Mouse (Mus musculus) liver, embryonic 16.5 days (tissue): ENCODE results near the gene Rtf1. TPM values are rescaled to one million over a fixed set of nuclear protein-coding genes. Genes with fewer than 3 reads are reported as not detected.
"Not testable (repeated sequence)": the region's sequence is repeated elsewhere in the genome, so short reads cannot be mapped to it uniquely, and the experiment has no call there.

ENCODE experiments used
- ATAC-seq: fragments of 200-750 bp; cut with Nextera tagmentation; 2 replicates; pipeline ENCODE4 v1.8.0; 2017; ENCODE audit warnings: low read depth, mild to moderate bottlenecking, moderate number of reproducible peaks, moderate library complexity
- H3K27ac ChIP-seq: fragments of 300-500 bp; sonication (generic); 2 replicates; pipeline ENCODE4 v1.5.1; 2014; ENCODE audit warnings: mild to moderate bottlenecking, low read length
- H3K27me3 ChIP-seq: fragments of 300-500 bp; sonication (generic); 2 replicates; pipeline ENCODE4 v1.6.1; 2014; ENCODE audit warnings: low read depth, low read length, mixed read lengths; ENCODE audit not compliant: control insufficient read depth, insufficient read depth
- H3K36me3 ChIP-seq: fragments of 300-500 bp; sonication (generic); 2 replicates; pipeline ENCODE4 v1.6.1; 2014; ENCODE audit warnings: mild to moderate bottlenecking; ENCODE audit not compliant: control insufficient read depth, insufficient read depth
- H3K4me1 ChIP-seq: fragments of 300-500 bp; sonication (generic); 2 replicates; pipeline ENCODE4 v1.6.1; 2014; ENCODE audit warnings: low read depth, low read length, mixed read lengths; ENCODE audit not compliant: control insufficient read depth
- H3K4me2 ChIP-seq: fragments of 300-500 bp; sonication (generic); 2 replicates; pipeline ENCODE4 v1.6.1; 2014; ENCODE audit warnings: low read depth, low read length, mixed read lengths
- H3K4me3 ChIP-seq: fragments of 300-500 bp; sonication (generic); 2 replicates; pipeline ENCODE4 v1.5.1; 2014; ENCODE audit warnings: low read depth, mild to moderate bottlenecking, low read length
- H3K9ac ChIP-seq: fragments of 300-500 bp; sonication (generic); 2 replicates; pipeline ENCODE4 v1.6.1; 2014; ENCODE audit warnings: low read depth, low read length
- H3K9me3 ChIP-seq: fragments of 300-500 bp; sonication (generic); replicated peaks from 2 replicates; pipeline ENCODE4 v1.6.1; 2016; ENCODE audit warnings: low read length; ENCODE audit not compliant: control insufficient read depth
- WGBS: fragments of 180-500 bp; shearing (Covaris S2); extraction: QIAGEN DNeasy Blood & Tissue Kit; methylation state at CpG from one replicate; pipeline ENCODE4 v1.1.7; 2014; ENCODE audit not compliant: insufficient replicate concordance; 5-methylcytosine and 5-hydroxymethylcytosine counted together
- polyA plus RNA-seq: library from polyadenylated mRNA; unstranded; fragments of >200 nt; fragmentation: Nextera tagmentation; extraction: Ambion mirVana; gene quantifications from 2 replicates; pipeline ENCODE4 v1.2.1, GENCODE M21; 2015

Rtf1 gene
- 10.6 and 13.2 TPM in 2 replicates for polyA plus RNA-seq

GRCm38 (mm10) chr2:119674525-119675214, at the start of gene Rtf1:
Gene Rtf1, plus strand, starts transcription at chr2:119675068.
- no peaks in the 10 kb centered on the region for H3K9me3 ChIP-seq
- peak within 1 kb of the TSS; percentile 94 for H3K9ac ChIP-seq
- peak within 1 kb of the TSS; percentile 97 for H3K4me3 ChIP-seq
- H3K4me1 ChIP-seq, result peaks cover 4% of the 10 kb centered on the region; the same call in 1 of the 2 replicates
- H3K4me2 ChIP-seq, result peak within 1 kb of the TSS; percentile 76
- under 1% methylated on average over 51 of the region's 58 CpGs for WGBS
- no peaks in the 10 kb centered on the region for H3K36me3 ChIP-seq
- peak within 1 kb of the TSS; percentile 86 for H3K27ac ChIP-seq
- peak; percentile 93 for ATAC-seq
- H3K27me3 ChIP-seq, result no peaks in the 10 kb centered on the region; the same call in 1 of the 2 replicates

- no peaks in the 10 kb centered on the region for H3K4me1 ChIP-seq
- no peaks in the 10 kb centered on the region for H3K27me3 ChIP-seq
- no peak overlapping the region for H3K4me2 ChIP-seq
- H3K27ac ChIP-seq, result no peak overlapping the region
- peaks cover 92% of the 10 kb centered on the region for H3K36me3 ChIP-seq
- H3K9ac ChIP-seq, result no peak overlapping the region
- no peak for ATAC-seq
- no peak overlapping the region for H3K4me3 ChIP-seq
- 86% methylated on average over 1 of the region's 1 CpGs for whole genome bisulfite sequencing
- no peaks in the 10 kb centered on the region for H3K9me3 ChIP-seq
Measured at GRCm38 (mm10) chr2:119636781-119637180, 38.1 kb upstream of the Rtf1 start.

GRCm38 (mm10) chr2:119641214-119641912, 33.5 kb upstream of the Rtf1 start:
- Histone ChIP-seq H3K4me1 (no peaks in the 10 kb centered on the region), H3K36me3 (peaks cover 94% of the 10 kb centered on the region), H3K27me3 (no peaks in the 10 kb centered on the region), H3K4me3 (no peak overlapping the region), H3K9me3 (no peaks in the 10 kb centered on the region), H3K4me2 (no peak overlapping the region), H3K9ac (no peak overlapping the region), H3K27ac (no peak overlapping the region)
- 78% methylated on average over 5 of the region's 5 CpGs for WGBS
- no peak for ATAC-seq

- Histone ChIP-seq H3K4me3 (no peak overlapping the region), H3K9ac (no peak overlapping the region), H3K4me1 (no peaks in the 10 kb centered on the region), H3K27me3 (no peaks in the 10 kb centered on the region), H3K36me3 (peaks cover 94% of the 10 kb centered on the region), H3K27ac (no peak overlapping the region), H3K9me3 (no peaks in the 10 kb centered on the region), H3K4me2 (no peak overlapping the region)
- WGBS, result 91% methylated on average over 5 of the region's 5 CpGs
- no peak for ATAC-seq
Measured at GRCm38 (mm10) chr2:119644254-119644653, 30.6 kb upstream of the Rtf1 start.

- H3K4me3 ChIP-seq, result peak within 1 kb of the TSS; percentile 80
- peaks cover 9% of the 10 kb centered on the region for H3K4me1 ChIP-seq
- H3K4me2 ChIP-seq, result peak within 1 kb of the TSS; percentile 76
- H3K9ac ChIP-seq, result peak within 1 kb of the TSS; percentile 89
- ATAC-seq, result peak; percentile 84
- H3K27me3 ChIP-seq, result no peaks in the 10 kb centered on the region
- H3K27ac ChIP-seq, result peak within 1 kb of the TSS; percentile 69
- H3K9me3 ChIP-seq, result no peaks in the 10 kb centered on the region
- no peaks in the 10 kb centered on the region for H3K36me3 ChIP-seq
- WGBS, result under 1% methylated on average over 44 of the region's 44 CpGs
Measured at GRCm38 (mm10) chr2:119662220-119663182, 12.4 kb upstream of the Rtf1 start, which contains the start of gene Ndufaf1. Gene Ndufaf1, minus strand, starts transcription at chr2:119662827.

- 72% methylated on average over 19 of the region's 23 CpGs for WGBS
- not testable (repeated sequence) for H3K4me2 ChIP-seq, H3K27ac ChIP-seq, H3K4me3 ChIP-seq, H3K9ac ChIP-seq, ATAC-seq, H3K27me3 ChIP-seq, H3K9me3 ChIP-seq, H3K36me3 ChIP-seq
- H3K4me1 ChIP-seq, result peaks cover 12% of the 10 kb centered on the region
Measured at GRCm38 (mm10) chr2:119665744-119666143, 9.1 kb upstream of the Rtf1 start.

GRCm38 (mm10) chr2:119669010-119669409, 5.9 kb upstream of the Rtf1 start:
- Histone ChIP-seq H3K4me1 (peaks cover 4% of the 10 kb centered on the region; the same call in 1 of the 2 replicates), H3K9me3 (no peaks in the 10 kb centered on the region), H3K27me3 (no peaks in the 10 kb centered on the region; the same call in 1 of the 2 replicates), H3K36me3 (no peaks in the 10 kb centered on the region), H3K4me2 (no peak overlapping the region), H3K4me3 (no peak overlapping the region), H3K27ac (no peak overlapping the region), H3K9ac (no peak overlapping the region)
- no peak for ATAC-seq
- WGBS, result 26% methylated on average over 7 of the region's 7 CpGs

- Histone ChIP-seq H3K9ac (peak overlapping the region; percentile 94), H3K27me3 (no peaks in the 10 kb centered on the region), H3K4me1 (peaks cover 4% of the 10 kb centered on the region; the same call in 1 of the 2 replicates), H3K27ac (peak overlapping the region; percentile 84), H3K4me2 (peak overlapping the region; percentile 67), H3K9me3 (no peaks in the 10 kb centered on the region), H3K4me3 (peak overlapping the region; percentile 97), H3K36me3 (peaks cover 2% of the 10 kb centered on the region; the same call in 1 of the 2 replicates)
- under 1% methylated on average over 39 of the region's 39 CpGs for WGBS
- ATAC-seq, result peak; percentile 74
Measured at GRCm38 (mm10) chr2:119675215-119675784, 432 bp downstream of the Rtf1 start.
